Mouse (Mus musculus) lung, postnatal 0 days (tissue): ENCODE results near the gene Sez6. TPM values are rescaled to one million over a fixed set of nuclear protein-coding genes. Genes with fewer than 3 reads are reported as not detected.

Source experiments
- ATAC-seq: fragments of 200-750 bp; cut with Nextera tagmentation; 2 replicates; pipeline ENCODE4 v1.8.0; 2017; ENCODE audit warnings: moderate library complexity
- DNase-seq: peaks from one replicate; pipeline ENCODE4 v3.0.0-alpha.2; 2016; ENCODE audit warnings: low spot score
- H3K27ac ChIP-seq: fragments of 300-500 bp; sonication (generic); 2 replicates; pipeline ENCODE4 v1.5.1; 2014; ENCODE audit warnings: antibody characterized with exemption, mild to moderate bottlenecking, low read length, mixed read lengths
- H3K27me3 ChIP-seq: fragments of 300-500 bp; sonication (generic); replicated peaks from 2 replicates; pipeline ENCODE4 v1.6.1; 2014; ENCODE audit warnings: low read length, mixed read lengths; ENCODE audit not compliant: insufficient read depth
- H3K36me3 ChIP-seq: fragments of 300-500 bp; sonication (generic); 2 replicates; pipeline ENCODE4 v1.6.1; 2014; ENCODE audit warnings: low read length, mixed read lengths; ENCODE audit not compliant: insufficient read depth
- H3K4me1 ChIP-seq: fragments of 300-500 bp; sonication (generic); 2 replicates; pipeline ENCODE4 v1.6.1; 2014; ENCODE audit warnings: antibody characterized with exemption, low read depth, low read length, mixed read lengths; ENCODE audit not compliant: insufficient read depth
- H3K4me2 ChIP-seq: fragments of 300-500 bp; sonication (generic); replicated peaks from 2 replicates; pipeline ENCODE4 v1.6.1; 2014; ENCODE audit warnings: low read depth, mild to moderate bottlenecking, low read length, moderate library complexity, mixed read lengths
- H3K4me3 ChIP-seq: fragments of 300-500 bp; sonication (generic); 2 replicates; pipeline ENCODE4 v1.5.1; 2014; ENCODE audit warnings: low read depth, low read length
- H3K9ac ChIP-seq: fragments of 300-500 bp; sonication (generic); replicated peaks from 2 replicates; pipeline ENCODE4 v1.6.1; 2014; ENCODE audit warnings: low read depth, mild to moderate bottlenecking
- H3K9me3 ChIP-seq: fragments of 300-500 bp; sonication (generic); 2 replicates; pipeline ENCODE4 v1.6.1; 2016; ENCODE audit warnings: low read length, mixed read lengths
- CTCF ChIP-seq: IDR thresholded peaks from 2 replicates; pipeline ENCODE4 v1.5.1; 2016; ENCODE audit warnings: antibody characterized with exemption, mild to moderate bottlenecking
- EP300 ChIP-seq: IDR thresholded peaks from 2 replicates; pipeline ENCODE4 v1.6.1; 2016; ENCODE audit warnings: antibody characterized with exemption, mild to moderate bottlenecking, control low read depth
- WGBS: fragments of 180-500 bp; shearing (Covaris S2); extraction: QIAGEN DNeasy Blood & Tissue Kit; methylation state at CpG from one replicate; pipeline ENCODE4 v1.1.7; 2014; 5-methylcytosine and 5-hydroxymethylcytosine counted together
- polyA plus RNA-seq: library from polyadenylated mRNA; unstranded; fragments of >200 nt; fragmentation: Nextera tagmentation; extraction: Ambion mirVana; gene quantifications from 2 replicates; pipeline ENCODE4 v1.2.1, GENCODE M21; 2015

The Sez6 gene
- polyA plus RNA-seq, 1 experiment from 2014 or later, result 0.06 TPM

DNA sequence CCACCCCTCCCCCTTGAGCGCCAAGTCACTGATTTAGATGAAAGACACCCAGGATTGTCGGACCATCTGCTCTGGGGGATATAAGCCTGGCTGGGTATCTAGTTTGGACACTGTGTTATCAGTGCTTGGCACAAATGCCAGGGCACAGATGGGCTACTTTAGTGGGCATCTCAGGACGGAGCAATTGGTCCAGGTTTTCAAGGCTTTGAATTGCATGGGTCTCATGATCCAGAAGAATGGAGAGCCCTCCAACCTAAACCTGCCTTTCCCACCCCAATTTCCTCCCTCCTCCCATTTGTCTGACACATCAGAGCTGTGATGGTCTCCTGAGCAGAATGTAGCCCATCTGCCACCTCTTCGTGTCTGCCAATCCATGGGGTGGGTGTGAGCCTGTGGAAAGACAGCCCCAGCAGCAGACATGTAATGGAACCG is 20.2 kb downstream of the Sez6 start:
- no peaks in the 10 kb centered on the region for H3K4me1 ChIP-seq
- no peak overlapping the region for H3K27ac ChIP-seq
- no peaks in the 10 kb centered on the region for H3K9me3 ChIP-seq
- no peak for ATAC-seq
- DNase-seq, result no peak
- no peaks in the 10 kb centered on the region for H3K27me3 ChIP-seq
- no peak overlapping the region for H3K4me2 ChIP-seq
- H3K36me3 ChIP-seq, result no peaks in the 10 kb centered on the region
- 56% methylated on average over 5 of the region's 5 CpGs for WGBS
- H3K4me3 ChIP-seq, result no peak overlapping the region
- no peak overlapping the region for H3K9ac ChIP-seq
- TF ChIP-seq EP300 (no peak), CTCF (no peak)

DNA sequence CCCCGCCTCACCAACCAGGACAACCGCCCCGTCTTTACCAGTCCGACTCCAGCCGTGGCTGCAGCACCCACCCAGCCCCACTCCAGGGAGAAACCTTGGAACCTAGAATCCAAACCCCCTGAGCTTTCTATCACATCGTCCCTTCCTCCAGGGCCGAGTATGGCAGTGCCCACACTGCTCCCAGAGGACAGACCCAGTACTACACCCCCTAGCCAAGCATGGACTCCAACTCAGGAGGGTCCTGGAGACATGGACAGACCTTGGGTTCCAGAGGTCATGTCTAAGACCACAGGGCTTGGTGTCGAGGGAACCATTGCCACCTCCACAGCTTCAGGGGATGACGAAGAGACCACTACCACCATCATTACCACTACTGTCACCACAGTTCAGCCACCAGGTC is 23.1 kb downstream of the Sez6 start:
- Histone ChIP-seq H3K4me2 (no peak overlapping the region), H3K4me1 (no peaks in the 10 kb centered on the region), H3K36me3 (no peaks in the 10 kb centered on the region), H3K9me3 (no peaks in the 10 kb centered on the region), H3K4me3 (no peak overlapping the region), H3K27me3 (no peaks in the 10 kb centered on the region), H3K9ac (no peak overlapping the region), H3K27ac (no peak overlapping the region)
- 31% methylated on average over 9 of the region's 9 CpGs for WGBS
- TF ChIP-seq EP300 (no peak), CTCF (peak; percentile 83)
- peak; percentile 25 for DNase-seq
- no peak for ATAC-seq

DNA sequence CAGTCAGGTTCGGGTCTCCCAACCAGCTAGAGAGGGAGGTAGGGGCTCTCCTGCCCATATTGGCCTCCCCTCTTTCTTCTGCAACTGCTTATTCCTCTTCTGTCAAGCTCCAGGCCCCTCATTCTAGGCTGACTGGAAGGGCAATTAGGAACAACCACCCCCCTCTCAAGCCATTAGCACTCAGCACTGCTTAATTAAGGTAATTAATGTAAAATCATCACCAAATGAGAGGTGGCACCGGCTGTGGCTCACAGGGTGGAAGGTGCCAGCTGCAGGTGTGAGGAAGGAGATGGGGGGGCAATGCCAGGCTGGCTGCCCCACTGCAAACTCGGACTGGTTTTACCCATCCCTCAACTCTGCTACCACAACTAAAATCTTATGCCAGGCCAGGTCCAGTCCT is 25.8 kb downstream of the Sez6 start:
- no peaks in the 10 kb centered on the region for H3K27me3 ChIP-seq
- TF ChIP-seq CTCF (no peak), EP300 (no peak)
- H3K36me3 ChIP-seq, result no peaks in the 10 kb centered on the region
- no peak overlapping the region for H3K4me3 ChIP-seq
- H3K9me3 ChIP-seq, result no peaks in the 10 kb centered on the region
- H3K4me2 ChIP-seq, result no peak overlapping the region
- no peak overlapping the region for H3K27ac ChIP-seq
- DNase-seq (no peak), ATAC-seq (no peak)
- H3K4me1 ChIP-seq, result no peaks in the 10 kb centered on the region
- H3K9ac ChIP-seq, result no peak overlapping the region
- WGBS, result 72% methylated on average over 3 of the region's 3 CpGs

DNA sequence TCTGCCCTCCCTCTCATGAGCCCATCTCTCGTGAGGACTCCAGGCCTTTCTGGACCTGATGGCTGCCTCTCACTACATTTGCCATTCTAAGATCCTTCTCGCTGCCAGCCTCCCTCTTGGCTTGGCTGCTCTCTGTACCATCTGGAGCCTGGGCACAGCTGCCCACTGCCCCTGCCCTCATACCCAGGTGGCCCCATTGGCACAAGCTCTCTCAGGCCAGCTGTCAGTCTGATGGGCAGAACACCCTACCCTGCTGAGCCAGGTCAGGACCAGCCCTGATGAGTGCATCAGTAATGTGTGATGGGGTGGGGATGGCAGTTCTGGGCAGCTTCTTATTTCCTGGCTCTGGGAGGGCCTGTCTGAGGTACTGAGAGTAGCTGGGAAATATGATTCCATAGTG is 27.7 kb downstream of the Sez6 start:
- Histone ChIP-seq H3K4me3 (no peak overlapping the region), H3K9ac (no peak overlapping the region), H3K4me1 (no peaks in the 10 kb centered on the region), H3K27ac (no peak overlapping the region), H3K9me3 (no peaks in the 10 kb centered on the region), H3K27me3 (no peaks in the 10 kb centered on the region), H3K36me3 (no peaks in the 10 kb centered on the region), H3K4me2 (no peak overlapping the region)
- ATAC-seq (no peak), DNase-seq (no peak)
- TF ChIP-seq EP300, result no peak
- no peak for TF ChIP-seq CTCF
- 73% methylated on average over 2 of the region's 2 CpGs for WGBS

DNA sequence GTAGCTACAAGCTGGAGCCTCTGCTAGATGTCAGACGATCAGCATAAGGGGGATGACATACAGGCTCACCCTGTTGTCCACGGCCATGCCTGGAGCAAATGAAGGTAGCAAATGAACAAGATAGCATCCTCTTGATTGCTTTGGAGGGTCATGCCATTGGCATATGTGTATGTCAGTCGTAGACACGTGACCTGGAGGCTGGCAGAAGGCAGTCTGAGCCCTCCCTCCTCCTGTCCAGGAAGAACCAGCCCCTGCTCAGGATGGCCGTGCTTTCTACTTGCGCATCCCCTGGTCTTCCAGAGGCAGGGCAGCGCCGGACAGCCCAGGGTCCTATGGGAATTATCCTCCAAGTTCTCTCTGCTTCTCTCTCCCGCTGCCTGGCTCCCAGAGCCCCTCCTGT is 28.3 kb downstream of the Sez6 start:
- Histone ChIP-seq H3K9ac (no peak overlapping the region), H3K27ac (no peak overlapping the region), H3K36me3 (no peaks in the 10 kb centered on the region), H3K9me3 (no peaks in the 10 kb centered on the region), H3K4me2 (no peak overlapping the region), H3K4me3 (no peak overlapping the region), H3K4me1 (no peaks in the 10 kb centered on the region), H3K27me3 (no peaks in the 10 kb centered on the region)
- WGBS, result 42% methylated on average over 9 of the region's 9 CpGs
- ATAC-seq, result no peak
- TF ChIP-seq CTCF (no peak), EP300 (no peak)
- no peak for DNase-seq

DNA sequence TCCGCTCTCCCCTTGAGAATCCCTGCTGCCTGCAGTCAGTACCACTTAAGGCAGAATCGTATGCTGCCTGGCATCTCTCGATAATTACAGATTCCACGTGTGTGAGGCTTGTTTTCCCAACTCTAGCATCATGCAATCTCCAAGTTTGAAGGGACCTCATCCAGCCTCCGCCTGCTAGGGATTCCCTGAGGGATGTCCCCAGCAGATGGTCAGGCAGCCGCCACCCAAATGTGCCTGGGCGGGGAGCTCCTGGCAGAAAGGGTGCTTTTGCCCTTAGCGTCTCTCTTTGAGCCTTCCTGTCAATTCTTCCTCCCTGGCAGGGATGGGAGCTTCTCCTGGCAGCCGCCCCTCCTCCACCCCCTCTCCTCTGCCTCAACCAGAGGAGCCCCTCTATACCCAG is 29.6 kb downstream of the Sez6 start:
- DNase-seq, result no peak

DNA sequence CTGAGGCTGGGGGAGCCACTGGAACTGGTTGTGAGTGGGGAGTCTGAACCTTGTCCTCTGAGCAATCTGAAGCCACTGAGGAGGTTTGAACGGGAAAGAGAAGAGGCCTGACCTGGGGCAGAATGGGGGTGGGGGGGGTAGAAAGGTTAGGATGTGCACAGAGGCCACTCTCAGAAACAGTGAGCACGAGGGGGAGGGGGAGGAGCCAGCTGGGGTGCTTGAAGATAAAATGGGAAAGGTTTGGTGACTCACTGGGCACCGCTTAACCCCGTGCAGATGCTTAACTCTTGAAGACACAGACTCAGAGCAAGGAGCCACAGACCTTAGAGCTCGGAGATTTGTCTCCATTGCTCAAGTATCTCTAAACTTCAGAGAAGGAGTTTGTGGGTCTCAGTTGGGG is 30.3 kb downstream of the Sez6 start:
- Histone ChIP-seq H3K27ac (no peak overlapping the region), H3K4me3 (no peak overlapping the region), H3K36me3 (no peaks in the 10 kb centered on the region), H3K27me3 (no peaks in the 10 kb centered on the region), H3K4me2 (no peak overlapping the region), H3K9ac (no peak overlapping the region), H3K9me3 (no peaks in the 10 kb centered on the region), H3K4me1 (no peaks in the 10 kb centered on the region)
- no peak for TF ChIP-seq CTCF
- TF ChIP-seq EP300, result no peak
- WGBS, result 29% methylated on average over 5 of the region's 5 CpGs
- ATAC-seq (no peak), DNase-seq (peak; percentile 16)

More for the DNA sequence above, 29.6 kb downstream of the Sez6 start:
- no peaks in the 10 kb centered on the region for H3K27me3 ChIP-seq
- no peak overlapping the region for H3K27ac ChIP-seq
- no peaks in the 10 kb centered on the region for H3K4me1 ChIP-seq
- 55% methylated on average over 9 of the region's 9 CpGs for WGBS
- H3K36me3 ChIP-seq, result no peaks in the 10 kb centered on the region
- no peak for TF ChIP-seq EP300
- no peak for ATAC-seq
- no peaks in the 10 kb centered on the region for H3K9me3 ChIP-seq
- no peak overlapping the region for H3K4me2 ChIP-seq
- no peak overlapping the region for H3K4me3 ChIP-seq
- no peak overlapping the region for H3K9ac ChIP-seq
